Mouse (Mus musculus) kidney, adult 8-10 months (tissue): Measurements from ENCODE around the gene Pknox2.

Experiments used
- DNase-seq, 2 experiments: peaks; one replicate each; pipeline ENCODE4 v3.0.0; 2022

Gene Pknox2

GRCm38 (mm10) chr9:36933813-36934493, 213.3 kb downstream of the Pknox2 start:
- DNase-seq, result peak; percentile 18 to 36

GRCm38 (mm10) chr9:36932950-36933812, 214.0 kb downstream of the Pknox2 start:
- DNase-seq, result no peak

GRCm38 (mm10) chr9:36931657-36932056, 215.6 kb downstream of the Pknox2 start:
- no peak for DNase-seq

- DNase-seq, result no peak
These were observed 223.5 kb downstream of the Pknox2 start for GRCm38 (mm10) chr9:36923753-36924152.

GRCm38 (mm10) chr9:36921718-36922415, 225.3 kb downstream of the Pknox2 start:
- no peak for DNase-seq

GRCm38 (mm10) chr9:36919472-36919871, 227.7 kb downstream of the Pknox2 start:
- DNase-seq, result no peak

- DNase-seq, result no peak
These were observed 228.6 kb downstream of the Pknox2 start for GRCm38 (mm10) chr9:36918582-36918981.

- DNase-seq, result no peak
These were observed 230.3 kb downstream of the Pknox2 start for GRCm38 (mm10) chr9:36916915-36917314.

GRCm38 (mm10) chr9:36916362-36916761, 230.8 kb downstream of the Pknox2 start:
- DNase-seq, result peak; percentile 35 to 70

GRCm38 (mm10) chr9:36905452-36905851, 241.8 kb downstream of the Pknox2 start:
- no peak for DNase-seq

GRCm38 (mm10) chr9:36900464-36900863, 246.7 kb downstream of the Pknox2 start:
- no peak for DNase-seq

- DNase-seq, result no peak
These were observed 248.6 kb downstream of the Pknox2 start for GRCm38 (mm10) chr9:36898560-36898959.

GRCm38 (mm10) chr9:36895009-36895693, 252.1 kb downstream of the Pknox2 start:
- peak in 1 of 2 experiments; percentile 41 for DNase-seq

GRCm38 (mm10) chr9:36894242-36894641, 253.0 kb downstream of the Pknox2 start:
- no peak for DNase-seq

- DNase-seq, result no peak
These were observed 253.7 kb downstream of the Pknox2 start for GRCm38 (mm10) chr9:36893413-36893990.

GRCm38 (mm10) chr9:36890552-36890951, 256.7 kb downstream of the Pknox2 start:
- peak in 1 of 2 experiments; percentile 31 for DNase-seq

- peak in 1 of 2 experiments; percentile 15 for DNase-seq
These were observed 262.0 kb downstream of the Pknox2 start for GRCm38 (mm10) chr9:36885237-36885636.

- no peak for DNase-seq
These were observed 263.6 kb downstream of the Pknox2 start for GRCm38 (mm10) chr9:36883569-36883968.

- no peak for DNase-seq
These were observed 265.0 kb downstream of the Pknox2 start for GRCm38 (mm10) chr9:36882034-36882745.

GRCm38 (mm10) chr9:36881615-36882014, 265.6 kb downstream of the Pknox2 start:
- DNase-seq, result no peak

- no peak for DNase-seq
These were observed 270.4 kb downstream of the Pknox2 start for GRCm38 (mm10) chr9:36876787-36877186.

- no peak for DNase-seq
These were observed 270.9 kb downstream of the Pknox2 start for GRCm38 (mm10) chr9:36876313-36876712.
